Mouse (Mus musculus) lung, adult 2 months (tissue): ENCODE measurements around the gene Pik3ip1.

Experiments
- CTCF ChIP-seq: fragments of 200-500 bp; IDR thresholded peaks from 2 replicates; pipeline ENCODE4 v1.5.1; 2011; ENCODE audit warnings: mild to moderate bottlenecking, low read length, control low read depth; ENCODE audit not compliant: insufficient read depth
- POLR2A ChIP-seq: fragments of 200-500 bp; IDR thresholded peaks from 2 replicates; pipeline ENCODE4 v1.6.1; 2011; ENCODE audit warnings: low read depth, mild to moderate bottlenecking, control low read depth, low read length, borderline replicate concordance; ENCODE audit errors: extremely low read depth

- TF ChIP-seq POLR2A (no peak), CTCF (no peak)
These were observed 62.3 kb downstream of the Pik3ip1 start for GRCm38 (mm10) chr11:3392526-3392925.
